Mouse (Mus musculus) 3T3-L1 (cell line): ENCODE results near the gene Zfp280d.

Experiments
- DNase-seq: peaks from one replicate; pipeline ENCODE4 v3.0.0-alpha.2; 2015; ENCODE audit warnings: low read depth, low spot score

Gene Zfp280d

GRCm38 (mm10) chr9:72274677-72275076 lies at the start of gene Zfp280d:
Gene Zfp280d (plus strand): TSS chr9:72274860.
- peak; percentile 62 for DNase-seq

GRCm38 (mm10) chr9:72226536-72226935 lies 48.1 kb upstream of the Zfp280d start:
- no peak for DNase-seq

GRCm38 (mm10) chr9:72252656-72253055 lies 22.0 kb upstream of the Zfp280d start:
- peak; percentile 62 for DNase-seq

GRCm38 (mm10) chr9:72255227-72255626 lies 19.4 kb upstream of the Zfp280d start:
- DNase-seq = no peak

- peak; percentile 59 for DNase-seq
Observed at GRCm38 (mm10) chr9:72256646-72257045, 18.0 kb upstream of the Zfp280d start.

- peak; percentile 47 for DNase-seq
Observed at GRCm38 (mm10) chr9:72260337-72260736, 14.3 kb upstream of the Zfp280d start.

- DNase-seq = no peak
Observed at GRCm38 (mm10) chr9:72264859-72265258, 9.8 kb upstream of the Zfp280d start.

GRCm38 (mm10) chr9:72270146-72270545 lies 4.5 kb upstream of the Zfp280d start:
- peak; percentile 75 for DNase-seq

GRCm38 (mm10) chr9:72273646-72274410 lies 832 bp upstream of the Zfp280d start:
- DNase-seq = no peak

- DNase-seq = peak; percentile 56
Observed at GRCm38 (mm10) chr9:72275101-72275978, 680 bp downstream of the Zfp280d start.

GRCm38 (mm10) chr9:72275979-72276500 lies 1.4 kb downstream of the Zfp280d start:
- DNase-seq = peak; percentile 42

- DNase-seq = no peak
Observed at GRCm38 (mm10) chr9:72276941-72277340, 2.3 kb downstream of the Zfp280d start.

- no peak for DNase-seq
Observed at GRCm38 (mm10) chr9:72279943-72280342, 5.3 kb downstream of the Zfp280d start.

- DNase-seq = no peak
Observed at GRCm38 (mm10) chr9:72287696-72288095, 13.0 kb downstream of the Zfp280d start.

- DNase-seq = no peak
Observed at GRCm38 (mm10) chr9:72288210-72288609, 13.6 kb downstream of the Zfp280d start.

GRCm38 (mm10) chr9:72289094-72289493 lies 14.4 kb downstream of the Zfp280d start:
- no peak for DNase-seq

GRCm38 (mm10) chr9:72294076-72294475 lies 19.4 kb downstream of the Zfp280d start:
- DNase-seq = no peak

GRCm38 (mm10) chr9:72309765-72310164 lies 35.1 kb downstream of the Zfp280d start:
- DNase-seq = no peak

- peak; percentile 23 for DNase-seq
Observed at GRCm38 (mm10) chr9:72333221-72333620, 58.6 kb downstream of the Zfp280d start.

GRCm38 (mm10) chr9:72336069-72336468 lies 61.4 kb downstream of the Zfp280d start:
- peak; percentile 1 for DNase-seq

GRCm38 (mm10) chr9:72339119-72339518 lies 64.5 kb downstream of the Zfp280d start:
- DNase-seq = no peak

GRCm38 (mm10) chr9:72343844-72344243 lies 69.2 kb downstream of the Zfp280d start:
- peak; percentile 15 for DNase-seq
